ENCODE assay signal across 8 mouse cellular contexts in genomic region chr9:100520586-100520985, GRCm38 (mm10). TPM values are rescaled to one million over a fixed set of nuclear protein-coding genes. Genes with fewer than 3 reads are reported as not detected.
A peak's percentile ranks its signal among the peaks of the same experiment; 100 is the strongest.
DNase-seq lines count a peak whose midpoint lies in the region; ATAC-seq lines count a peak whose summit lies in the region.
"Had no signal": no experiment of that assay in that cellular context is flagged by ENCODE, and none has a peak within 500 bp of the region (broad histone marks: within the 10 kb centered on the region; RNA-seq: fewer than 3 reads in every experiment).

No protein-coding gene starts in this region.

- no peaks in the 10 kb centered on the region for H3K36me3 ChIP-seq in limb, embryonic 10.5 days
- H3K36me3 ChIP-seq: heart, embryonic 13.5 days had no signal

- no peak overlapping the region for H3K27ac ChIP-seq in limb, embryonic 10.5 days
- H3K27ac ChIP-seq: heart, embryonic 13.5 days had no signal

- DNase-seq in urinary bladder, postnatal 25 days (ENCODE audit: low spot score), result peak; percentile 49
- DNase-seq in urinary bladder, postnatal 10 days (ENCODE audit: low spot score), result no peak
- DNase-seq in adrenal gland, postnatal 10 days, result peak; percentile 75
- peak; percentile 55 for DNase-seq in embryo, embryonic 9.5 days (ENCODE audit: extremely low spot score)
- peak; percentile 39 for DNase-seq in limb, embryonic 10.5 days (ENCODE audit: low spot score)
- peak; percentile 84 for DNase-seq in retina, embryonic 14.5 days (ENCODE audit: low spot score)

- ATAC-seq in hematopoietic stem cell, adult 5-6 weeks (replicated peaks in 1 of 2; ENCODE audit: insufficient read depth in 1 of 2, low FRiP score in 2 of 2, low TSS enrichment in 1 of 2, low read depth in 1 of 2, poor library complexity in 2 of 2, severe bottlenecking in 2 of 2), result peak; percentile 32 to 45; a peak in 3 of 4 replicates

- no peak overlapping the region for H3K4me3 ChIP-seq in limb, embryonic 10.5 days
- H3K4me3 ChIP-seq: heart, embryonic 13.5 days had no signal

- H3K4me1 ChIP-seq in limb, embryonic 10.5 days, result no peaks in the 10 kb centered on the region

- no peaks in the 10 kb centered on the region for H3K27me3 ChIP-seq in limb, embryonic 10.5 days (ENCODE audit: low read depth, poor library complexity, severe bottlenecking)
- H3K27me3 ChIP-seq: heart, embryonic 13.5 days had no signal

- WGBS in limb, embryonic 10.5 days, result 5% methylated on average over 2 of the region's 2 CpGs

- H3K9me3 ChIP-seq in limb, embryonic 10.5 days (replicated peaks), result no peaks in the 10 kb centered on the region
- H3K9me3 ChIP-seq: heart, embryonic 13.5 days had no signal

RNA-seq across cellular contexts. Expression of gene Nck1, which starts 25.3 kb away (rescaled TPM):
- total RNA-seq in adrenal gland, postnatal 10 days (2021), result 10 to 100 TPM; 52.4 to 57.3 TPM
- total RNA-seq in hematopoietic stem cell, adult 5-6 weeks (2017), result 42.5 and 78.9 TPM in 2 replicates
- polyA plus RNA-seq in limb, embryonic 10.5 days (2016; fragmentation: Nextera tagmentation; extraction: Ambion mirVana), result 62.5 and 66.3 TPM in 2 replicates

RNA-seq across cellular contexts. Expression of gene Il20rb, which starts 34.0 kb away (rescaled TPM):
- total RNA-seq in adrenal gland, postnatal 10 days (2021), result 1 to 10 TPM; 1.5 to 2.9 TPM
- 0.88 and 1.2 TPM in 2 replicates for total RNA-seq in hematopoietic stem cell, adult 5-6 weeks (2017)
- 1.5 and 1.6 TPM in 2 replicates for polyA plus RNA-seq in limb, embryonic 10.5 days (2016; fragmentation: Nextera tagmentation; extraction: Ambion mirVana)

RNA-seq across cellular contexts. Expression of gene Slc35g2, which starts 50.3 kb away (rescaled TPM):
- 1 to 10 TPM; 5.9 to 7.6 TPM for total RNA-seq in adrenal gland, postnatal 10 days (2021)
- total RNA-seq in hematopoietic stem cell, adult 5-6 weeks (2017), result not detected in 2 replicates
- polyA plus RNA-seq in limb, embryonic 10.5 days (2016; fragmentation: Nextera tagmentation; extraction: Ambion mirVana), result 1.6 and 3.4 TPM in 2 replicates
